Mouse (Mus musculus): ENCODE data around the gene Carmil3.

DNA sequence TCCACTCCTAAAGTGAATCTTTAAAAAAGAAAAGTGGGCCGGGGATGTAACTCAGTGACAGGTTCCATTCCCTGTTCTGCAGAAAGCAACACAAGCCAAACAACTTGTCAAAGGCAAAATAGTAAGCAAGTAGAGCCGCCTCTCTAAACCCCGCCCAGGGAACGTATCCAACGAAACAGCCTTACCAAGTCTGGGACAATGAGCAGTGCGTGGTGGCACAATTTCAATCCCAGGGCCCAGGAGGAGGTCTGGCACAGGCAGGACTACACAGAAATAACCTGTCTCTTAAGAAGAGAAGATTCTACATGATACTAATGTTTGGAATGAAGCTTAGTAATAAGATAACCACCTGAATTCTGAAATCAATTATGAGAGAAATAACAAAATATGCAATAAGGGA, 59.7 kb downstream of the Carmil3 start:
- TF ChIP-seq CTCF (IDR thresholded peaks at IDR 0.05; ENCODE audit: low read depth, low read length) (no peak), EP300 (IDR thresholded peaks at IDR 0.05; ENCODE audit: insufficient read depth, low read depth, low read length) (no peak)

Data from ES-Bruce4 (cell line).